Mouse (Mus musculus) erythroid progenitor cell, adult 5-6 weeks (primary cell): ENCODE measurements around the gene Ube2f. TPM values are rescaled to one million over a fixed set of nuclear protein-coding genes. Genes with fewer than 3 reads are reported as not detected.

ENCODE experiments used
- ATAC-seq: replicated peaks from 2 replicates; pipeline ENCODE4 v1.8.0; 2016; ENCODE audit warnings: moderate number of reproducible peaks, mild to moderate bottlenecking, moderate TSS enrichment, inconsistent platforms; ENCODE audit not compliant: poor library complexity, low FRiP score, severe bottlenecking
- total RNA-seq, 2 experiments: library from RNA; stranded (forward) in 1 of 2; stranded (reverse) in 1 of 2; fragments of 150-400 nt in 1 of 2; fragments of 186-747, 209-891 nt in 1 of 2; gene quantifications; 2 replicates each; pipeline versions ENCODE4 v1.2.3 to v1.2.4; 2015 to 2017; ENCODE audit warnings: low replicate concordance in 2 of 2

Gene Ube2f
- total RNA-seq, 2 experiments from 2014 or later: 11.9 to 60.8 TPM

DNA sequence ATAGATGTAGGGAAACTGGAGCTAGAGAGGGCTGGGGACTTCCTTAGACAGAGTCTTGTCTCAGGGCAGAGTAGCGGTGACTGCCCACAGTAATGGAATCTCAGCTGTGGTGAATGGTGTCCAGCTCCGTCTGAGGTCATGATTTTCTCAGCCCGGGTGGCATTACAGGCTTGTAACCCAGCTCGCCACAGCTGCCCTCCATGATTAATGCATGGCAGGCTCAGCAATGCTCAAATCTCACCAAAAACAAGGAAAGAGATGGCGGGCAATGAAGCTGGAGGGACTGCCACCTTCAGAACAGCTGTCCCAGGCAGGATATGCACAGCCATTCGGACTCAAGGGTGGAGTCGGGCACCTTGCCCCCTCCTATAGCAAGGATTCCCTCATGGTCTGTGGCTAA lies 87.3 kb downstream of the Ube2f start:
- no peak for ATAC-seq

Other genes with a start within 250 kb of the Ube2f start
- gene Rbm44, start 105.2 kb upstream of the Ube2f start, total RNA-seq (2015; ENCODE audit: low replicate concordance): 29.3 and 31.4 TPM in 2 replicates
- gene Rbm44, start 105.2 kb upstream of the Ube2f start, total RNA-seq (2017; ENCODE audit: low replicate concordance): 34.1 and 71.5 TPM in 2 replicates
- 13.0 and 15.9 TPM in 2 replicates for gene Ramp1, start 70.5 kb upstream of the Ube2f start, total RNA-seq (2015; ENCODE audit: low replicate concordance)
- gene Ramp1, start 70.5 kb upstream of the Ube2f start, total RNA-seq (2017; ENCODE audit: low replicate concordance): 5.4 and 10.9 TPM in 2 replicates
- gene Scly, start 48.0 kb downstream of the Ube2f start, total RNA-seq (2015; ENCODE audit: low replicate concordance): 27.0 and 42.3 TPM in 2 replicates
- gene Scly, start 48.0 kb downstream of the Ube2f start, total RNA-seq (2017; ENCODE audit: low replicate concordance): 39.7 and 51.1 TPM in 2 replicates
- 1.4 TPM in 1 of 2 replicates, not detected in the other for gene Espnl, start 71.8 kb downstream of the Ube2f start, total RNA-seq (2015; ENCODE audit: low replicate concordance)
- not detected in 2 replicates for gene Espnl, start 71.8 kb downstream of the Ube2f start, total RNA-seq (2017; ENCODE audit: low replicate concordance)
- gene Klhl30, start 100.7 kb downstream of the Ube2f start, total RNA-seq (2015; ENCODE audit: low replicate concordance): not detected in 2 replicates
- gene Klhl30, start 100.7 kb downstream of the Ube2f start, total RNA-seq (2017; ENCODE audit: low replicate concordance): not detected in 2 replicates
- 5.4 and 16.9 TPM in 2 replicates for gene Erfe, start 116.1 kb downstream of the Ube2f start, total RNA-seq (2015; ENCODE audit: low replicate concordance)
- 2.8 and 3.1 TPM in 2 replicates for gene Erfe, start 116.1 kb downstream of the Ube2f start, total RNA-seq (2017; ENCODE audit: low replicate concordance)
- 82.2 and 110 TPM in 2 replicates for gene Ilkap, start 148.5 kb downstream of the Ube2f start, total RNA-seq (2015; ENCODE audit: low replicate concordance)
- gene Ilkap, start 148.5 kb downstream of the Ube2f start, total RNA-seq (2017; ENCODE audit: low replicate concordance): 101 and 110 TPM in 2 replicates
- 1.7 and 11.2 TPM in 2 replicates for gene Hes6, start 163.7 kb downstream of the Ube2f start, total RNA-seq (2015; ENCODE audit: low replicate concordance)
- 3.5 and 4.6 TPM in 2 replicates for gene Hes6, start 163.7 kb downstream of the Ube2f start, total RNA-seq (2017; ENCODE audit: low replicate concordance)
- 0.72 and 1.3 TPM in 2 replicates for gene Per2, start 209.0 kb downstream of the Ube2f start, total RNA-seq (2015; ENCODE audit: low replicate concordance)
- gene Per2, start 209.0 kb downstream of the Ube2f start, total RNA-seq (2017; ENCODE audit: low replicate concordance): 0.45 and 0.90 TPM in 2 replicates
- gene Traf3ip1, start 244.3 kb downstream of the Ube2f start, total RNA-seq (2015; ENCODE audit: low replicate concordance): 0.84 and 3.6 TPM in 2 replicates
- gene Traf3ip1, start 244.3 kb downstream of the Ube2f start, total RNA-seq (2017; ENCODE audit: low replicate concordance): 2.0 and 6.9 TPM in 2 replicates